Mouse (Mus musculus) embryonic facial prominence, embryonic 12.5 days (tissue): ENCODE results near the gene Kcnq4. TPM values are rescaled to one million over a fixed set of nuclear protein-coding genes. Genes with fewer than 3 reads are reported as not detected.

Experiments
- microRNA counts: library from miRNA; unstranded; fragments of <30 nt; microRNA quantifications from one replicate; lab custom pipeline; 2017
- microRNA-seq: library from miRNA; unstranded; fragments of <30 nt; microRNA quantifications from one replicate; pipeline ENCODE4, GENCODE M21; 2017
- polyA plus RNA-seq: library from polyadenylated mRNA; unstranded; fragments of >200 nt; fragmentation: Nextera tagmentation; extraction: Ambion mirVana; gene quantifications from 2 replicates; pipeline ENCODE4 v1.2.1, GENCODE M21; 2016

The Kcnq4 gene
- polyA plus RNA-seq, 1 experiment from 2014 or later = 6.9 TPM

MicroRNAs within 50 kb of the gene (microRNA counts, 519-probe panel; counts per million panel counts)
- 460 counts per million, percentile 65 among the panel's probes with 10 or more counts for microRNA mmu-miR-30e (lab: Ali Mortazavi, UCI)

Small RNAs within 50 kb of the gene (microRNA-seq; reads per million reads assigned to microRNA genes)
- gene Mir30c-1 (87.5 reads per million, percentile 50 among the genes with 10 or more reads in this experiment), gene Mir30e (not detected), gene Mir30f (not detected)

Other genes starting within 250 kb of the Kcnq4 start
- gene Slfnl1, start 216.4 kb downstream of the Kcnq4 start, polyA plus RNA-seq = not detected in 2 replicates
- 110 and 112 TPM in 2 replicates for gene Ctps, start 178.3 kb downstream of the Kcnq4 start, polyA plus RNA-seq
- gene Gm8439, start 159.9 kb downstream of the Kcnq4 start, polyA plus RNA-seq = not detected in 2 replicates
- gene Cited4, start 82.0 kb downstream of the Kcnq4 start, polyA plus RNA-seq = 5.8 and 7.3 TPM in 2 replicates
- 106 and 117 TPM in 2 replicates for gene Nfyc, start 83.0 kb upstream of the Kcnq4 start, polyA plus RNA-seq
- 3.8 and 4.2 TPM in 2 replicates for gene Rims3, start 106.2 kb upstream of the Kcnq4 start, polyA plus RNA-seq
- 31.1 and 33.1 TPM in 2 replicates for gene Exo5, start 176.4 kb upstream of the Kcnq4 start, polyA plus RNA-seq
- gene Zfp69, start 203.1 kb upstream of the Kcnq4 start, polyA plus RNA-seq = 11.2 and 11.8 TPM in 2 replicates